Comparison of ENCODE assay signal across 25 mouse cellular contexts in the genomic region with DNA sequence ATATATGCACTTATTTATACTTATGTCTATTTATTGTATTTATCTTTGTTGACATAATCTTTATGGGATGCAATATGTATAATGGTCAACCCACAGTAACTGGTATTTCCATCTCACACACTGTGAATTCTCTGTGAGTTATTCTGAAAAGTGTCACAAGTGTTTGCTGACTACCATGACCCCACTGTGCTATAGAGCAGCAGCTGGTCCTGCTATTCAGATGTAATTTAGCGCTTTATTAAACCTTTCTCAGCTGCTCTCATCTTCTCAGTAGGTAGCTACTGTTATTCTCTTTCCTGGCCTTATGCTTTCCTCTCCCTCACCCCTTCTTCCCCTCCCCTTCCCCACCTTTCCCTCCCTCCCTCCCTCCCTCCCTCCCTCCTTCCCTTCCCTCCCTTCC.
A peak's percentile ranks its signal among the peaks of the same experiment; 100 is the strongest.
DNase-seq lines count a peak whose midpoint lies in the region; ATAC-seq and TF ChIP-seq lines count a peak whose summit lies in the region.
"Had no signal": no experiment of that assay in that cellular context is flagged by ENCODE, and none has a peak within 500 bp of the region (broad histone marks: within the 10 kb centered on the region; RNA-seq: fewer than 3 reads in every experiment).

No protein-coding gene starts in this region.

- no peaks in the 10 kb centered on the region for H3K4me1 ChIP-seq in forebrain, embryonic 14.5 days (ENCODE audit: control insufficient read depth, insufficient read depth, low read length)
- H3K4me1 ChIP-seq in forebrain, embryonic 16.5 days (replicated peaks; ENCODE audit: control insufficient read depth, insufficient read depth, low read length) = no peaks in the 10 kb centered on the region
- H3K4me1 ChIP-seq in midbrain, embryonic 13.5 days (replicated peaks) = no peaks in the 10 kb centered on the region
- no peaks in the 10 kb centered on the region for H3K4me1 ChIP-seq in midbrain, embryonic 15.5 days
- no peaks in the 10 kb centered on the region for H3K4me1 ChIP-seq in hindbrain, postnatal 0 days (ENCODE audit: insufficient read depth, low read length)
- H3K4me1 ChIP-seq in heart, adult 2 months (ENCODE audit: control insufficient read depth, insufficient read depth, low read length) = no peaks in the 10 kb centered on the region
- H3K4me1 ChIP-seq: embryonic facial prominence, embryonic 10.5 days; hindbrain, embryonic 15.5 days; intestine, embryonic 15.5 days; liver, embryonic 12.5 days had no signal

- no peak overlapping the region for H3K9ac ChIP-seq in forebrain, embryonic 14.5 days (ENCODE audit: low read length)
- no peak overlapping the region for H3K9ac ChIP-seq in forebrain, embryonic 16.5 days (replicated peaks; ENCODE audit: low read depth, low read length)
- H3K9ac ChIP-seq in midbrain, embryonic 13.5 days (replicated peaks) = no peak overlapping the region
- no peak overlapping the region for H3K9ac ChIP-seq in midbrain, embryonic 15.5 days
- no peak overlapping the region for H3K9ac ChIP-seq in hindbrain, postnatal 0 days (replicated peaks; ENCODE audit: low read length)
- H3K9ac ChIP-seq in heart, adult 2 months (ENCODE audit: low read depth, low read length) = no peak overlapping the region
- H3K9ac ChIP-seq: embryonic facial prominence, embryonic 15.5 days; hindbrain, embryonic 15.5 days; intestine, embryonic 15.5 days; liver, embryonic 12.5 days; liver, postnatal 0 days had no signal

- no peak for ATAC-seq in forebrain, embryonic 14.5 days
- ATAC-seq in forebrain, embryonic 16.5 days = no peak
- peak; percentile 55 for ATAC-seq in midbrain, embryonic 13.5 days
- ATAC-seq in midbrain, embryonic 15.5 days (replicated peaks) = no peak
- ATAC-seq in hindbrain, postnatal 0 days = peak; percentile 53; the same call in 1 of the 2 replicates
- ATAC-seq: intestine, embryonic 15.5 days; liver, embryonic 12.5 days; liver, postnatal 0 days had no signal

- 75% methylated on average over 1 of the region's 1 CpGs for WGBS in forebrain, embryonic 14.5 days
- WGBS in forebrain, embryonic 16.5 days = 74% methylated on average over 1 of the region's 1 CpGs
- WGBS in midbrain, embryonic 13.5 days = 68% methylated on average over 1 of the region's 1 CpGs
- 57% methylated on average over 1 of the region's 1 CpGs for WGBS in midbrain, embryonic 15.5 days
- WGBS in hindbrain, postnatal 0 days = 56% methylated on average over 1 of the region's 1 CpGs
- 86% methylated on average over 1 of the region's 1 CpGs for WGBS in heart, adult 2 months

- no peaks in the 10 kb centered on the region for H3K9me3 ChIP-seq in forebrain, embryonic 14.5 days (replicated peaks; ENCODE audit: control insufficient read depth, low read length)
- no peaks in the 10 kb centered on the region for H3K9me3 ChIP-seq in forebrain, embryonic 16.5 days (ENCODE audit: control insufficient read depth, low read length)
- H3K9me3 ChIP-seq in midbrain, embryonic 13.5 days = no peaks in the 10 kb centered on the region
- H3K9me3 ChIP-seq in midbrain, embryonic 15.5 days = no peaks in the 10 kb centered on the region
- H3K9me3 ChIP-seq in hindbrain, postnatal 0 days (ENCODE audit: low read length) = no peaks in the 10 kb centered on the region
- H3K9me3 ChIP-seq: embryonic facial prominence, embryonic 10.5 days; embryonic facial prominence, embryonic 15.5 days; hindbrain, embryonic 15.5 days; intestine, embryonic 15.5 days; liver, embryonic 12.5 days had no signal

- intact Hi-C loops in heart, adult 2 months (cut with DNase I) = no loop called here

- H3K27ac ChIP-seq in forebrain, embryonic 14.5 days (ENCODE audit: low read depth, low read length) = no peak overlapping the region
- H3K27ac ChIP-seq in forebrain, embryonic 16.5 days (ENCODE audit: low read length) = no peak overlapping the region
- H3K27ac ChIP-seq in midbrain, embryonic 13.5 days = no peak overlapping the region
- H3K27ac ChIP-seq in midbrain, embryonic 15.5 days = no peak overlapping the region
- H3K27ac ChIP-seq in hindbrain, postnatal 0 days = no peak overlapping the region
- H3K27ac ChIP-seq in heart, adult 2 months = no peak overlapping the region
- H3K27ac ChIP-seq: embryonic facial prominence, embryonic 10.5 days; embryonic facial prominence, embryonic 15.5 days; hindbrain, embryonic 15.5 days; intestine, embryonic 15.5 days; liver, embryonic 12.5 days had no signal

- H3K79me2 ChIP-seq in heart, adult 2 months (replicated peaks; ENCODE audit: control insufficient read depth, insufficient read depth, low read length) = no peaks in the 10 kb centered on the region

- TF ChIP-seq EP300 in heart, adult 2 months (IDR thresholded peaks at IDR 0.05; ENCODE audit: insufficient read depth, low read depth, low read length) = no peak

- peak; percentile 25 for DNase-seq in forebrain, embryonic 14.5 days (ENCODE audit: low spot score)
- DNase-seq in ES-CJ7 (ENCODE audit: low read depth, low spot score) = peak; percentile 21
- no peak for DNase-seq in hindbrain, postnatal 0 days (ENCODE audit: low spot score)
- DNase-seq in heart, adult 2 months = no peak
- DNase-seq: adrenal gland, postnatal 25 days; cerebellum, adult 18-20 months; cerebellum, postnatal 14 days; gastrocnemius, postnatal 10 days; heart, postnatal 14 days; kidney, adult 2 months; kidney, postnatal 4 days; liver, postnatal 0 days; lung, postnatal 36 days; thymus, adult 2 months; thymus, postnatal 36 days had no signal

- no peaks in the 10 kb centered on the region for H3K27me3 ChIP-seq in forebrain, embryonic 14.5 days (replicated peaks; ENCODE audit: control insufficient read depth, insufficient read depth, low read length)
- H3K27me3 ChIP-seq in forebrain, embryonic 16.5 days (replicated peaks; ENCODE audit: control insufficient read depth, insufficient read depth, low read length) = no peaks in the 10 kb centered on the region
- no peaks in the 10 kb centered on the region for H3K27me3 ChIP-seq in midbrain, embryonic 13.5 days
- no peaks in the 10 kb centered on the region for H3K27me3 ChIP-seq in midbrain, embryonic 15.5 days (replicated peaks)
- H3K27me3 ChIP-seq in hindbrain, postnatal 0 days (ENCODE audit: insufficient read depth, low read length) = no peaks in the 10 kb centered on the region
- H3K27me3 ChIP-seq in heart, adult 2 months (ENCODE audit: control insufficient read depth, insufficient read depth, low read length) = no peaks in the 10 kb centered on the region
- H3K27me3 ChIP-seq: embryonic facial prominence, embryonic 15.5 days; hindbrain, embryonic 15.5 days; intestine, embryonic 15.5 days; liver, embryonic 12.5 days had no signal

- no peak overlapping the region for H3K4me2 ChIP-seq in forebrain, embryonic 14.5 days (ENCODE audit: low read length)
- no peak overlapping the region for H3K4me2 ChIP-seq in forebrain, embryonic 16.5 days (ENCODE audit: low read length)
- no peak overlapping the region for H3K4me2 ChIP-seq in midbrain, embryonic 13.5 days (replicated peaks)
- no peak overlapping the region for H3K4me2 ChIP-seq in midbrain, embryonic 15.5 days
- no peak overlapping the region for H3K4me2 ChIP-seq in hindbrain, postnatal 0 days (ENCODE audit: low read depth, low read length)
- H3K4me2 ChIP-seq: embryonic facial prominence, embryonic 15.5 days; hindbrain, embryonic 15.5 days; intestine, embryonic 15.5 days; liver, embryonic 12.5 days; midbrain, embryonic 11.5 days had no signal

- TF ChIP-seq CTCF in hindbrain, postnatal 0 days (IDR thresholded peaks at IDR 0.05; ENCODE audit: low read depth) = no peak
- TF ChIP-seq CTCF in heart, adult 2 months (IDR thresholded peaks at IDR 0.05) = no peak

- TF ChIP-seq POLR2A in heart, adult 2 months (IDR thresholded peaks at IDR 0.05; ENCODE audit: insufficient read depth, low read depth, low read length) = no peak

- no peaks in the 10 kb centered on the region for H3K36me3 ChIP-seq in forebrain, embryonic 14.5 days (ENCODE audit: control insufficient read depth, insufficient read depth, low read length)
- H3K36me3 ChIP-seq in forebrain, embryonic 16.5 days (ENCODE audit: control insufficient read depth, insufficient read depth) = no peaks in the 10 kb centered on the region
- H3K36me3 ChIP-seq in midbrain, embryonic 13.5 days = no peaks in the 10 kb centered on the region
- no peaks in the 10 kb centered on the region for H3K36me3 ChIP-seq in midbrain, embryonic 15.5 days (replicated peaks)
- H3K36me3 ChIP-seq in hindbrain, postnatal 0 days (ENCODE audit: insufficient read depth, low read length) = no peaks in the 10 kb centered on the region
- H3K36me3 ChIP-seq in heart, adult 2 months (ENCODE audit: control insufficient read depth, insufficient read depth, low read length) = no peaks in the 10 kb centered on the region
- H3K36me3 ChIP-seq: embryonic facial prominence, embryonic 10.5 days; embryonic facial prominence, embryonic 15.5 days; hindbrain, embryonic 15.5 days; intestine, embryonic 15.5 days; liver, embryonic 12.5 days had no signal

- no peak overlapping the region for H3K4me3 ChIP-seq in forebrain, embryonic 14.5 days (ENCODE audit: low read depth, low read length)
- H3K4me3 ChIP-seq in forebrain, embryonic 16.5 days (replicated peaks; ENCODE audit: low read length) = no peak overlapping the region
- no peak overlapping the region for H3K4me3 ChIP-seq in midbrain, embryonic 13.5 days (replicated peaks)
- H3K4me3 ChIP-seq in midbrain, embryonic 15.5 days = no peak overlapping the region
- H3K4me3 ChIP-seq in hindbrain, postnatal 0 days (ENCODE audit: low read length) = no peak overlapping the region
- H3K4me3 ChIP-seq in heart, adult 2 months = no peak overlapping the region
- H3K4me3 ChIP-seq: embryonic facial prominence, embryonic 10.5 days; embryonic facial prominence, embryonic 15.5 days; hindbrain, embryonic 15.5 days; intestine, embryonic 15.5 days; liver, embryonic 12.5 days; myocyte had no signal

Comparison
In these comparisons a context has a peak if more than half of its experiments do, and no peak if none do; other contexts are left out.
1. ATAC-seq: peak in midbrain, embryonic 13.5 days (single experiment) and hindbrain, postnatal 0 days (single experiment); none in forebrain, embryonic 14.5 days (single experiment), forebrain, embryonic 16.5 days (single experiment) and midbrain, embryonic 15.5 days (single experiment).
2. DNase-seq: peak in forebrain, embryonic 14.5 days (single experiment) and ES-CJ7 (single experiment); none in hindbrain, postnatal 0 days (single experiment) and heart, adult 2 months (0 of 2).